Mouse (Mus musculus) retina, adult 2 months (tissue): Measurements from ENCODE around the gene Thy1.

ENCODE experiments used
- DNase-seq: peaks from one replicate; pipeline ENCODE4 v3.0.0-alpha.2; 2012; ENCODE audit warnings: low read depth, low spot score

Gene Thy1

DNA sequence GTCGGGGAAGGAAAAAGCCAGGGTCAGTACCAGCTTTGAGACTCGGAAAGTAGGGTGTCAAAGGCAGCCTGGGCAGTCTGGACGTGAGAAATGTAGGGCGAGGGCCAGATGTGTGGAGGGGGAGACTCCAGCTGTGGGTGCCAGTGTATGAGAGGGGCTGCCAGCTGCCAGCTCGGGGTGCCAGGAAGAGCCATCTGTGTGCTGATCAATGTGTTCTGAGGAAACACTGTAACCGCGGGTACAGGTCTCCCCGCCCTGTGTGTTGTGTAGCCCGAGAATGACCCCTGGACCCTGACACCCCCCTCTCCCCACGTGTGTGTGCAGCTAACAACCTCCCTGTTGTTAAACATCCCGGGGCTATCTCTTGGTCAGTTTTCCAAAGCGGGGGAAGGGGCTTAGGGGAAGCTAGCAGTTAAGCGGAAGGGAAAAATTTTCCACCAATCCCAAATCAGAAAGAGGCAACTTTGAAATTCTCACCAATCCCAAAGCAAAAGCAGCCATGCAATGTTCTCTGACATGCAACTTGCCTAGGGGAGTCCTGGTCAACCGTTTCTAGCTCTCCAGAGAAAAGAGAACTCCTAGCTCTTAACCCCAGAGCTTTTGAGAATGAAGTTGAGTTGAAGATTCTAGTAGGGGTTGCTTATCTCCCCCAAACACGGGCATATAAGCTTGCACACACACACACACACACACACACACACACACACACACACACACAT, 24.2 kb downstream of the Thy1 start:
- no peak for DNase-seq

DNA sequence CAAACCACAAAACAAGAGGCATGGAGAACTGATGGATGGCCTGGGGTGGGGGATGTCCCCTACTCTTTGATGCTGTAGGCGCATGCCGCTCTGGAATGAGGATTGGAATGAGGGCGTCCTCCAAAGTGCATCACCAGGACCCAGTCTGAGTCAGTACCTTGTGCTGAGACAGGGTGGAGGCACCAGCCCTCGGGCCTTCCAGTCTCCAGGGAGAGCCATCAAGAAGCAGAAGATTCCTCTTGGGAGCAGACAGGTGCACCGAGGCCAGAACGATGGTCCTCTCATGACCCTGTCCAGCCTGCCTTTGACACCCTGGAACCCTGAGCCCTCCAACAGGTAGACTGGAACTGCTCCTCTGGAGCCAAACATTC, 24.8 kb downstream of the Thy1 start:
- no peak for DNase-seq

DNA sequence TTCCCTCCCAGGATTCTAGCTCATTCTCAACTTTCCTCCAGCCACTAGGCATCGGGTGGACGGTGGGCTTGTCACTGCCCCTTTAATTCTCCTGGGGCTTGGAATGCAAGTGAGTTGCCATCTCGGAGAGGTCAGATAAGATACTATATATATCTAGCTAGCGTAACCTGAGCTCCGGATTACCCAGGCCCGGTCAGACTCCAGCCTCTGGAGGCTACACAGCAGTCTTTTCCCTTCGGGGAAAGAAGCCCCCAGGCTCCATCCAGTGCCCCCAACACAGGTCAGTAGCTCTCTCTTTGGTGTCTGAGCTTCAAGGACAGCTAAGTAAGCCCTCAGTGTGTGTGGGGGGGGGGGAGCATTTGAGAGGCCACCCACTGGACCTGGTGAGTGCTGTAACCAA, 26.1 kb downstream of the Thy1 start:
- no peak for DNase-seq

DNA sequence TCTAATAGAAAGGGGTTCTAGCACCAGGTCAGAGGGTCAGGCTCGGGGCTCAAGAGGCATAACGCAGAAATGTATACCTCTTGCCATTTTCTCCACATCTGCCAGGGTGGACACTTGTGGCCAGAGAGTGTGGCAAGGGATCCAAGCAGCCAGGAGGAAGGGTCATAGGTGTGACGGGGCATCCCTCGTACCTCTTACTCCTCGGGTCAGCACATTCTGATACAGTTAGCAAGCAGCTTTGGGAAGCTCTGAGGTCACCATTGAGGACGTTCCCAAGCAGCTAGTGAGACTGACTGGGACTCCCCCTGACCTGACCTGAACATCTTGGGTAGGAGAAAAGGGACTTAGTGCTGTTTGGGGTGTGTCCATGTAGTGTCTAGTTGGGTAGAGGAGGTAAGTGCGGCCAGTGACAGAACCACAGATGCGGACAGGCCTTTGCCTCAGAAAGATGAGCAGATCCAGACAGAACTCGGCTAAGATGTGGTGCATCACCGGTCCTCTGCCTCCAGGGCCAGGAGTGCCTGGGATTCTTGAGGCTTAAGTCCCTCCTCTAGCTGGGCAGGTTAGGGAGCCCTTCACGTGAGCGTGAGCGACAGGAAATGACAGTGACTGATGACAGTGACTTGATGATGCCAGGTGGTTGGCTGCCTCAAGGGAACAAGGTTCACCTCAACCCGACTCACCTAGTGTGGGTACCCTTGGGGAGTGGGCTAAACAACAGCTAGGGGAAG, 27.1 kb downstream of the Thy1 start:
- DNase-seq = no peak

DNA sequence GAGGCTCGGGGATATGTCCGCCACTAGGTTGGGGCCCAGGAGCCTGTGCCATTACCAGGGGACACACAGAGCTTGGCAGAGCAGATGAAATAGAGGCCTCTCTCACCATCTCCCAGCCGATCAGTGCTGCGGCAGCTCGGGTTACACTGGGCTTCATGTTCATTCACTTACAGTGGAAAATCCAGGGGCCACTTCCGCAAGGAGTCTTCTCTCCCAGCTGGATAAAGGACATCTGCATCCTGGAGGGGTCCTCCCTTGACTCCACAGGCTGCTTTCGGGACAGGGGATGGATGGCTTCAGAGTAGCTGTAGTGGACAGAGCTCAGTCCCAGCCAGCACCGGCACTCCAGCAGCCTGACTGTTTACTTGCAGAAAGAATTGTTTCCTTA, 27.7 kb downstream of the Thy1 start:
- DNase-seq = no peak

DNA sequence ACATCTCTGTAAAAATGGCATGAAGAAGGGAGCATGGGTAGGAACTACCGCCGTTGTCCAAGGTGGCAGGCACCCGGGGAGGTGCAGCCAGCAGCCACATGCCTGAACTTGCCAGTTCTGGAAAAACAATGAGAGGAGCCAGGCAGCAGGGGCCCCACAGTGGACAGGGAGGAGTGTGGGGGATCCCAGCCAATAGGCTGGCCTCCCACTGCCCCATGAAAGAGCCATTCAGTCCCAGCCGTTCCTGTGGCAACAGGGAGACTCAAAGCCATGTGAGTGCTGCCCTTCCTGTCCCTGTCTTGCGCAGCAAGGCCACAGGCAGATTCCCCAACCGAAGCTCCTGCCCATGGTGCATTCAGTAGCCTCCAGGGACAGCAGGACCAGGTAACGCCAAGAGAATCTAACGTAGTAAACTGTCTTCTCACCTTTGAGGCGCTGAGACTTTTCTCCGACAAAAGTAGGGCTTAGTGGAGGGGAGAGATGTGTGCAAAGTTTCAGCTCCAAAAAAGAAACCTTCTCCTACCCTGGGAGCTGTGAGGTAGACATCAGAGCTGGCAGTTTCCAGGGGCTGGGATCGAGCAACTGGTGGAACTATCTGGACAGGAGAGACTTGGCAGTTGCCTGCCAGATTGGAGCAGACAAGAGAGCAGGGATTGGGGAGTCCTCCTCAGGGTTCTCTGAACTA, 28.9 kb downstream of the Thy1 start:
- DNase-seq = no peak

DNA sequence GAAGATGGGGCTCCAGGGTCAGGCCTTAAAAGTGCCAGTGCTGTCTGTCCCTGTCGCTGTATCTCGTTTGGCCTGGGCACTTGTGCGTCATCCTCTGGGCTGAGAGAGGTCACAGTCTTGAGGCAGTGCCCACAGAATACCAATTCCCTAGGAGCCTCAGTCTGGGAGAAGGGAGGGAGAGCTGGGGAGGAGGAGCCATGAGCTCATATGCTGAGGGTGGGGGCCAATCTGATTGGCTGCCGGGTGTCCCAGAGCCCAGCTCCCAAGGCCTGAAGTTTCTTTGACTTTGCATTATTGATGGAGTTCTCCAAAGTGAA, 29.4 kb downstream of the Thy1 start:
- DNase-seq = no peak

DNA sequence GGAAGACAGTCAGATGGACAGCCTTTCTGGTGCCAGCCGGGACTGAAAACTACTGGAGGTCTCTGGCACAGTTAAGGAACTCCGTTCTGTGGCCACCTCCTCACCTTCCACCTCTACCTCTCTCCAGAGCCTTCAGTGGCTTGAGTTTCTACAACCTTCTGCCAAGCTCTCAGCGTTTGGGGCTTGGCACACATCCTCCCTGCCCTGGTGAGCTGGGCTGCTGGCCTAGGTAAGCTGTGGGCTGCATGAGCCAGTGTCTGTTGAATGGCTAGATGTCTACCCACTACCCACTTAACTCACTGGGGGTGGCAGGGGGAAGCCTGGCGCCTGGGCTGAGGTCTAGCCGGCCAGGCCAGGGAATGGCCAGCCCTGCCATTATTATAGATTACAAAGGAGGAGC, 29.9 kb downstream of the Thy1 start:
- no peak for DNase-seq

DNA sequence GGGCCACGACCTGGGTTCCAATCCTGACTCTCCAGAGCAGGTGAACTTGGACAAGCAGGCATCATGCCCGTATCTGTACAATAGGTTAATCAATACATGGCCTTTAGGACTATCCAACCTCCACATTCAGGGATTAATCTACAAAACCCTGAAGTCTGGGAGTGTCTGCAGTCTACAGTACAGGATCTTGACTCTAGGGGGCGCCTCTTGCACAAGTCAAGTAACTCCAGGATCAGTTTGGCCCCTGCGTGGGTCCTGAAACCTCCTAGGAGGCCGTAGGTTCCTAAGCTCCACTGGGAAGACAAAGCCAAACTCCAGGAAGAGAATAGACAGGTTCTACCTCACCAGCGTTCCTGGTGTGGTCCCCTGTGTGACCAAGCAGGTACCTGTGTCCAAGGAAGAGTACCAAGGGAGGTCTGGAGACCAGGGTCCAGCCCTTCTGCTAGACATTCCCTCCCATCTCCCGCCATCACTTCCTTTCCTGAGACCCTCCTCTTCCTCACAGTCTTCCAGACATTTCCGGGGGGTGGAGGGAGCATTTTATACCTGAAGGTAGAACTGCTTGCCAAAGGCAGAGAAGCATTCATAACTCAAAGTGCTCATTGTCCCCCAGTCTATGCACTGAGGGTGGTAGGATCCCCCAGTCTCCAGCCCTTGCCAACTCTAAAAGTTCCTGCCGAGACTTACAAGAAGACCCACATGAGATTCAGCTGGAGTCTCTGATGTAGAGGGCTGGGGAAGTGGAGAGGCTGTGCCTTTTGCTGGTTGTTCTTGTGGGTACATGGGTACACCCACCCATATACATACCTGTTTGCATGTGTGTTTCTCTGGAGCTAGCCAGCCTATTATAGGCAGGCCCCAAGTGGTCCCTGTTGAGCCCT, 31.5 kb downstream of the Thy1 start:
- DNase-seq = no peak

DNA sequence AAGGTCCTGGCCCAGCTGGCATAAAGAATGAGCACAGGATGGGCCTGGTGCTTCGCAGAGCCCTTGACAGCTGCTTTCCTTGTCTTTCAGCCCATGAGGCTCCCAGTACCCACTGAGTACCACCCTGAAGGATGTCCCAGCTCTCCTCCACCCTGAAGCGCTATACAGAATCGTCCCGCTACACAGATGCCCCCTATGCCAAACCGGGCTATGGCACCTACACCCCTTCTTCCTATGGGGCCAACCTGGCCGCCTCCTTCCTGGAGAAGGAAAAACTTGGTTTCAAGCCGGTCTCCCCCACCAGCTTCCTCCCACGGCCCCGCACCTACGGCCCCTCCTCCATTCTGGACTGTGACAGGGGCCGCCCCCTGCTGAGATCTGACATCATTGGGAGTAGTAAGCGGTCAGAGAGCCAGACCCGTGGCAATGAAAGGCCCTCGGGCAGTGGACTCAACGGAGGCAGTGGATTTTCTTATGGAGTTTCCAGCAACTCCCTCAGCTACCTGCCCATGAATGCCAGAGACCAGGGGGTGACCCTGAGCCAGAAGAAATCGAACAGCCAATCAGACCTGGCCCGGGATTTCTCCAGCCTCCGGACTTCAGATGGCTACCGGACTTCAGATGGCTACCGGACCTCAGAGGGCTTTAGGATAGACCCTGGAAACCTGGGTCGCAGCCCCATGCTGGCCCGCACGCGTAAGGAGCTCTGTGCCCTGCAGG, 32.3 kb downstream of the Thy1 start:
- DNase-seq = no peak

DNA sequence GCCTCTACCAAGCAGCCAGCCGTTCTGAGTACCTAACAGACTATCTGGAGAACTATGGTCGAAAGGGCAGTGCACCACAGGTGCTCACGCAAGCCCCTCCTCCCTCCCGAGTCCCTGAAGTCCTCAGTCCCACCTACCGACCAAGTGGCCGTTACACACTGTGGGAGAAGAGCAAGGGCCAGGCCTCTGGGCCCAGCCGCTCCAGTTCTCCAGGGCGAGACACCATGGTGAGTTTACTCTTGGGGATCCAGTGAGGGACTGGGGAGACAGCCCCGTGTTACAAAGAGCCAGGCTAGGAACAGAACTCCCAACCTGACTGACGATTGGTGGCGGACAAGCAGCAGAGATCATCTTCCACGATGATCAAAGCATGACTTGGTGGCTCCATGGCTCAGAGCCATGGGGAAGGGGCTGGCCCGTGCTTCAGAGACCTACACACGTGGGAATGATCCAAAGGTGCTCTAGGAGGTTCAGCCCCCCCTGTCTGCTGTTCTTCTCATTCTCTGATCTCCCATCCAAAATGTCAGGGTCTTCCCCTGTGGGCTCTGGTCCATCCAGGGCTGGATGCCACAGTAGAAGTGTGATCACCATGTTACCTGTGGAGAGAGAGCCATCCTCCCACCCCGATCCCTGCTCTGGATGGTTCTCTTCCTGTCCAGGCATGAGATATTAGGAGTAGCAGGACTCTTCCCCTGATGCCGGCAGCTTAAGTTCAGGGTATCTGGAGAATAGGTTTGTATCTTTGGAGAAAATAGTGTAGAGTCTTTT, 33.0 kb downstream of the Thy1 start:
- no peak for DNase-seq

DNA sequence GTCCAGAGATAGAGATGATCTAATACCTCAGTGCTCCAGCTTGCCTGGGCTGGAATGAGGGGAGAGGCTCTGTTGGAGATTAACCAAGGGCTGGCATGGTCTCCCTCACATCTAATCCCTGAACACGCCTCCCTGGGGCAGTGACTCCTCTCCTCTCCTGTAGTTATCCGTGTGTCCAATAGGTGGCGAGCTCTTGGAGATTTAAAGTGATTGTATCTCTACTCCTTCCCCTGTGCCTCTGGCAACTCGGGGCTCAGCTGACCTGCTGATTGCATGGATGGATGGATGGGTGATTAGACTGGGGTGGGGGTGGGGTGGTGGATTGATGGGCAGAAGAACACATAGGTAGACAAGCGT, 33.6 kb downstream of the Thy1 start:
- DNase-seq = peak; percentile 91

DNA sequence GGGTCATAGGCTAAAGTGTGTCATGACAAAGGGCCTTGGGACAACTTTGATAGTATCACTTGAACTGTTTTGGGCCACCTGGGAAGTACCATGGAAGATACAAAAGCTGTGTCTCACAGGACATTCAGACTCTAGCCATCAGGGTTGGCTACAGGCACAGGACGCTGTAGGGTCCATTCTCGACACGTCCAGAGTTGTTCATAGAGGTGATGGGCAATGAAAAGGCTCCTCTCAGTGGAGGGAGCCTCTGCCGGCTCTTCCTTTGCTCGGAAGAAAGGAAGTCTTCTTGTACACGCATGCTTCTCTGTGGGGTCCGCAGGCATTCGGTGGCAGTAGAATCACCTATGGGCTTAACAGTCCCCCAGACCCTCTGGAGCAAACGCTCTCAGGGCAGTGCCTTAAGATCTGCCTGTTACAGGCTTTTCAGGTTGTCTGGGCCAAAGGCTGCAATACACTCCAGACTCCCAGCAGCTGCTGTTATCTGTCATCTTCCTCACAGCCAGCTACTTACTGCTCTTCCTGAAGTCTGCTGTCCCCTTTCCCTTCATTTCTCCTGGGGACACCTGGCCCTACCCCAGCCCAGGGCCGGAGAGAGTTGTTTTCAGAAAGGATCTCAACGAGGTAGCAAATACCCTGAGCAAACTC, 34.2 kb downstream of the Thy1 start:
- DNase-seq = no peak

DNA sequence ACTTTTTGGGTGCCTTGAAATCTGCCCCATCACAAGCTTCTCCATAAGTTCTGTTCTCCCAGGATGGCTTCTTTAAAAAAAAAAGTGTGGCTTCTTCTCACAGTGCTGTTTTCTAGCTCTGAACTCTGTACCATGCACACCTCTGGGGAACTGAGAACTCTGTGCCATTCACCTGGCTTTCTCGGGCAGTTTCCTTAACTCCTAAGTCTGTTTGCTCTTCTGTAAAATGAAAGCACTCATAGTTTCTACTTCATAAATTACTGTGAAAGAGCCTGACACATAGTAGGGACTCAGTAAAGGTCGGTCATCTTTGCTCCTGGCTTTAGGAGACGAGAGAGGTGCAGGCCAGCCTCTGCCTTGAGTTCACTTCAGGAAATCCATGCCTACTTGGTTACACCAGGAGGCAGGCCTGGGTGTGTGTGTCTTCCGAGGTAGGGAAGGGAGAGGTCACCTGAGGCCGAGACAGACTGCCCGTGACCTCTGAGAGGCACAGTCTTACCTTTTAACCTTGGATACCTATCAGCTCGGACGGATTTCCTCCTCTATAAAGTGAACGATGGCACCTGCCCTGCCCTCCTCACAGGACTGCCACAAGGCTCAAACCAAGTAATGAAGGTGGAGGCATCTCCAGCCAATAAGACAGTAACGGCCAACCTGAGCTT, 35.1 kb downstream of the Thy1 start:
- DNase-seq = no peak

DNA sequence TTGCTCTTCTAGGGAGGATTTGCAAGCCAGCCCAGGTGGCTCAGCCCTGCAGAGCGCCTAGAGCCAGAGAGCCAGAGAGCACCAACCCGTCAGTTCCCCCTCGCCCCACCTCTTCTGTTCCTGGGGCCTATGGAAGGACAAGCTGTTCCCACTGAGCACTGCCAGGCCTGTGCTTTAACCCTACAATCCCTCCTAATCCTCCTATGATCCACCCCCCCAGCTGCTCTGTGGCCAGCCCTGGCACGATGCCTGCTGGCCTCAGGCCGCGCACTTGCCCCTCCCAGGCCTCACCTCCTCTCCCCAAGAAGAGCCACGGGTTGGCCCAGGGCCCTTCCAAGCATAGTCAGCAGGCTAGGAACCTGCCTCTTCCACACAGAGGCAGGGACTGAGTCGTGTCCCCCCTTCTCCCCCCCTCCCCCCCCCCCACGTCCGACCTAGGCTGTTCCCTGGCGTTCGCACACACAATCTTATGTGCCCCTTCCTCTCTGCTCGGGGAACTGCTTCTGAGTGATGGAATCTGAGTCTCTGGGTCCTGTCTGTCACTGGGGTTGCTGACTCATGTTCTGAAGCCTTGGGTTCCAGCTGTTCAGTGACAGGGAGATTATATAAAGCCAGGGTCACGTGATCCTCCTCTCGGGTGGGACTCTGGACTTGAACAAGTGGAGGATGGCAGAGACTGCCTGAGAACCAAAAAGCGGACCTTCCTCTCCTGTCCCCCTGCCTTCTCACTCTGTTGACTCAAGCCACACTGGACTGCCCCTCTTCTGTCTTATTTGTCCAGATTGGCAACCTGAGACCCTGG, 36.0 kb downstream of the Thy1 start:
- peak; percentile 94 for DNase-seq

DNA sequence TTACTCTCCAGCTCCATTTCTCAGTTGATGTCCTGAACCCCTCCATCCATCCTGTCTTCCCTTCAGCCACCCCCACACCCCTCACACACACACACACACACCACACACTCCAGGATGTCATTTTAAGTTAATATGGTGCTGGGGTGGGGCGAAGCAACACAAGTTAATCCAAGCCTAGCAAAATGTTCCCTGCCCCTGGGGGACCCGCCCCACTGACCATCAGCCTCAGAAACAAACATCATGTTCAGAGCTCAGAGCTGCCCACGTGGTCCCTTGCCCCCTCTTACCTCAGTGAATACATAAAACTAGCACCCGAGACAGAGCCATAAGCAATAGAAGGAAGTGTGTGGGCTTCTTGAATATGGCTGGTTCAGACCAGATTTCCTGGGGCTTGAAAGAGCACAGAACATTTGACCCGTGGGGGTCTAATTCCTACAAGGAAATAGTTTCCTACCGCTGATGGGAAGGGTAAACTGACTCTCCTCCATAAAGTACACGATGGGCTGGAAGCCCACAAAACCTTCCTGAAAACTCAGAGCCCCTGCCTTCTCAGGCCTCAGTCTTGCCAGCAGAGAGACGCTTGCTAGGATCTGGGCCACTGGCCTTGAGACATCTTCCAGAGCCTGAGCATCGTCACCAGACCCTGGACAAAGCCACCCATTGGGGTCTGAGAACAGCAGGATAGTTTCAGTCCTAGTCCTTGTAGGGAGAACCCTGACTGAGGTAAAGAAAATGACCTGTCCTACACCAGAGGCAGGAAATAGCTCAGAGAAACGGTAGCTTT, 37.0 kb downstream of the Thy1 start:
- no peak for DNase-seq

DNA sequence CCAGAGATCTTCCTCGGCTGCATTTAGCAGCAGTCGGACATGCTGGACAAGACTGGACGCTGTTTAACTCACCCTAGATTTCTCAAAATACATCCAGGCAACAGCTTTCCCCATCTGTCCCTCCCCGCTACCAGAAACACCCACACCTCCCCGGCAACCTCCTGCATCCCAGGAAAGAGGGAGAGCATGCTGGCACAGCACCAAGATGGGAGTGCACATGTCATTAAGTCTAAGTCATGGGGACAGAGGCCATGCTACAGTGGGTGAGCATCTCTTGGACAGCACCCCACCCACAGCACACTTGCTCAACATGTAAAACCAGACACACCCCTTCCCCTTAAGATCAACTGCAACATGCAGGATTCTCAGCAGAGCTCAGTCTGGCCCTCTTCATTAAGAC, 37.8 kb downstream of the Thy1 start:
- DNase-seq = no peak

DNA sequence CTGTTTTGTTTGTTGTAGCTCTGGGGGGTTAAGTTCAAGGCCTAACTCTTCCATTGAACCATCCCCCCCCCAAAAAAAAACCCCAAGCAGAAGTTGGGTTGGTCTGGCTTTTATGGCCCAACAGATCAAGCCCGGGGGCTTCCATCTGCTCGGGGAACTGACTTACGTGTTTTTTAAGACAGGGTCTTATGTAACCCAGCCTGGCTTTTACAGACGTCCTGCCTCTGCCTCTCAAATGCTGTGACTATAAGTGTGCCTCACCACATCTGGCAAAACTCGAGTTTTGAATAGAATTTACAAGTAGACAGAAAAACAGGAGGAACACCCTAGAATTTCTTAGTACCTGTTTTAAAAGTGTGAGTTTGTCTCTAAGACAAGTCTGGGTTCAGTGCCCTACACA, 38.4 kb downstream of the Thy1 start:
- DNase-seq = no peak
